Mouse (Mus musculus) heart, embryonic 14.5 days (tissue): ENCODE measurements around the gene Gm3453. TPM values are rescaled to one million over a fixed set of nuclear protein-coding genes. Genes with fewer than 3 reads are reported as not detected.

ENCODE experiments used
- polyA plus RNA-seq: library from polyadenylated mRNA; unstranded; fragments of >200 nt; fragmentation: Nextera tagmentation; extraction: Ambion mirVana; gene quantifications from 2 replicates; pipeline ENCODE4 v1.2.1, GENCODE M21; 2014

Gm3453 gene
- polyA plus RNA-seq, 1 experiment from 2014 or later = not detected

Other genes with a start within 250 kb of the Gm3453 start
- 0.27 TPM in 1 of 2 replicates, not detected in the other for gene Gm3373, start 237.6 kb downstream of the Gm3453 start, polyA plus RNA-seq
- gene Gm3383, start 171.2 kb downstream of the Gm3453 start, polyA plus RNA-seq = 0.62 and 1.3 TPM in 2 replicates
- not detected in 2 replicates for gene Gm3424, start 148.8 kb downstream of the Gm3453 start, polyA plus RNA-seq
- gene Gm8237, start 98.8 kb downstream of the Gm3453 start, polyA plus RNA-seq = not detected in 2 replicates
- 0.38 and 0.61 TPM in 2 replicates for gene Gm3248, start 17.4 kb downstream of the Gm3453 start, polyA plus RNA-seq
- gene Gm6337, start 79.1 kb upstream of the Gm3453 start, polyA plus RNA-seq = not detected in 2 replicates
- gene Gm8206, start 114.8 kb upstream of the Gm3453 start, polyA plus RNA-seq = 0.49 and 0.97 TPM in 2 replicates
- gene Gm3468, start 129.5 kb upstream of the Gm3453 start, polyA plus RNA-seq = 2.9 and 4.0 TPM in 2 replicates
- gene Gm3476, start 146.7 kb upstream of the Gm3453 start, polyA plus RNA-seq = not detected in 2 replicates
- gene Gm21560, start 240.2 kb upstream of the Gm3453 start, polyA plus RNA-seq = not detected in 2 replicates